24 mouse cellular contexts compared by ENCODE assay signal in genomic region chr19:4075531-4075930, GRCm38 (mm10). TPM values are rescaled to one million over a fixed set of nuclear protein-coding genes. Genes with fewer than 3 reads are reported as not detected.
"Had no signal": no experiment of that assay in that cellular context is flagged by ENCODE, and none has a peak within 500 bp of the region (broad histone marks: within the 10 kb centered on the region; RNA-seq: fewer than 3 reads in every experiment).

No protein-coding gene starts in this region.

- H3K4me2 ChIP-seq: lung, embryonic 15.5 days; midbrain, embryonic 11.5 days; midbrain, embryonic 13.5 days; midbrain, embryonic 15.5 days; neural tube, embryonic 12.5 days; stomach, embryonic 15.5 days had no signal

- H3K9ac ChIP-seq: lung, embryonic 15.5 days; midbrain, embryonic 13.5 days; midbrain, embryonic 15.5 days; neural tube, embryonic 12.5 days; stomach, embryonic 15.5 days had no signal

- H3K4me1 ChIP-seq: lung, embryonic 15.5 days; midbrain, embryonic 13.5 days; midbrain, embryonic 15.5 days; neural tube, embryonic 12.5 days; stomach, embryonic 15.5 days had no signal

- ATAC-seq: lung, postnatal 0 days; midbrain, embryonic 13.5 days; midbrain, embryonic 15.5 days had no signal

- H3K9me3 ChIP-seq: lung, embryonic 15.5 days; midbrain, embryonic 13.5 days; midbrain, embryonic 15.5 days; neural tube, embryonic 12.5 days; stomach, embryonic 15.5 days had no signal

- H3K36me3 ChIP-seq: lung, embryonic 15.5 days; midbrain, embryonic 13.5 days; midbrain, embryonic 15.5 days; neural tube, embryonic 12.5 days; stomach, embryonic 15.5 days had no signal

- H3K27ac ChIP-seq: lung, embryonic 15.5 days; macrophage; midbrain, embryonic 13.5 days; midbrain, embryonic 15.5 days; neural tube, embryonic 12.5 days; stomach, embryonic 15.5 days; stomach, postnatal 0 days had no signal

- DNase-seq: lung, adult 2 months; lung, postnatal 14 days; lung, postnatal 36 days; right cerebral cortex, postnatal 14 days; thymus, adult 2 months; thymus, postnatal 25 days; thymus, postnatal 4 days had no signal

- H3K27me3 ChIP-seq: lung, embryonic 15.5 days; midbrain, embryonic 13.5 days; neural tube, embryonic 12.5 days; stomach, embryonic 15.5 days had no signal

- H3K4me3 ChIP-seq: lung, embryonic 15.5 days; megakaryocyte, embryonic 14.5 days; midbrain, embryonic 13.5 days; midbrain, embryonic 15.5 days; neural tube, embryonic 12.5 days; stomach, embryonic 15.5 days had no signal

RNA-seq across cellular contexts. Expression of gene Cabp2, which starts 5.8 kb away (rescaled TPM):
- total RNA-seq: megakaryocyte progenitor cell, adult 5-6 weeks; midbrain, postnatal 0 days; monocyte, adult 5-6 weeks; neutrophil, adult 5-6 weeks had no signal
- polyA plus RNA-seq: lung, embryonic 15.5 days; lung, postnatal 0 days; macrophage; midbrain, embryonic 11.5 days; midbrain, embryonic 13.5 days; midbrain, postnatal 0 days; neural tube, embryonic 12.5 days; neural tube, embryonic 14.5 days; stomach, postnatal 0 days; testis, adult 2 months; urinary bladder, adult 2 months had no signal

RNA-seq across cellular contexts. Expression of gene Gstp3, which starts 16.2 kb away (rescaled TPM):
- total RNA-seq: midbrain, postnatal 0 days had no signal
- polyA plus RNA-seq: macrophage; midbrain, embryonic 11.5 days; midbrain, embryonic 13.5 days; midbrain, embryonic 15.5 days; midbrain, postnatal 0 days; neural tube, embryonic 12.5 days; neural tube, embryonic 14.5 days; testis, adult 2 months had no signal

RNA-seq across cellular contexts. Expression of gene Gstp2, which starts 29.7 kb away (rescaled TPM):
- total RNA-seq: megakaryocyte progenitor cell, adult 5-6 weeks; midbrain, postnatal 0 days; monocyte, adult 5-6 weeks; neutrophil, adult 5-6 weeks had no signal
- polyA plus RNA-seq: macrophage; neural tube, embryonic 14.5 days had no signal
